Mouse (Mus musculus) heart, adult 2 months (tissue): ENCODE results near the gene Zfp58.

Experiments used
- CTCF ChIP-seq: fragments of 200-600 bp; IDR thresholded peaks from 2 replicates; pipeline ENCODE4 v1.8.1; 2022; ENCODE audit warnings: antibody characterized with exemption, mild to moderate bottlenecking, moderate library complexity
- EP300 ChIP-seq: fragments of 200-500 bp; IDR thresholded peaks from 2 replicates; pipeline ENCODE4 v1.6.1; 2011; ENCODE audit warnings: low read depth, low read length, control low read depth; ENCODE audit not compliant: insufficient read depth
- POLR2A ChIP-seq: fragments of 200-500 bp; IDR thresholded peaks from 2 replicates; pipeline ENCODE4 v1.6.1; 2011; ENCODE audit warnings: mild to moderate bottlenecking, low read depth, low read length, control low read depth; ENCODE audit not compliant: insufficient read depth

DNA sequence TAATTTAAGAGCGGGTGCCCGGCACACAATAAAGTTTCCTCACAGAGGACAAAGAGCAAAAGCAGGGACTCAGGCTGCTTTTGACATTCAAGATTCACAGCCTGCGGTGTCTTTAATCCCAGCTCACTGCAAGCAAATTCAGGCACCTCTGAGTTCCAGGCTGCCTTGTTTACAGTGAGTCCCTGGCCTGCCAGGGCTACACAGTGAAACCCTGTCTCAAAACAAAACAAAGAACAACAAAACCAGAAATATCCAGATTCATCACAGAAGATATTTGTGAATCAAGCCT lies 48.4 kb downstream of the Zfp58 start:
- no peak for TF ChIP-seq EP300
- no peak for TF ChIP-seq CTCF
- TF ChIP-seq POLR2A = no peak
